Mouse (Mus musculus): ENCODE data around the gene Fam110c.
A peak's percentile ranks its signal among the peaks of the same experiment; 100 is the strongest.

Fam110c gene

GRCm38 (mm10) chr12:31116005-31116466, 42.4 kb downstream of the Fam110c start:
- peak; percentile 74 for DNase-seq

- no peak for DNase-seq
Observed at GRCm38 (mm10) chr12:31120535-31120934, 46.9 kb downstream of the Fam110c start.

GRCm38 (mm10) chr12:31122892-31123622, 49.4 kb downstream of the Fam110c start:
- no peak for DNase-seq

- DNase-seq, result no peak
Observed at GRCm38 (mm10) chr12:31126071-31126470, 52.4 kb downstream of the Fam110c start.

GRCm38 (mm10) chr12:31129548-31129947, 55.9 kb downstream of the Fam110c start:
- no peak for DNase-seq

All from kidney, adult 18-20 months (tissue).